Mouse (Mus musculus): Measurements from ENCODE around the gene Ret.

- TF ChIP-seq GATA1 (IDR thresholded peaks at IDR 0.05; ENCODE audit: borderline replicate concordance, low read length): no peak
- TF ChIP-seq FLI1 (IDR thresholded peaks at IDR 0.05; ENCODE audit: low read length): no peak
Measured at GRCm38 (mm10) chr6:118192882-118193281, 4.6 kb downstream of the Ret start.

All from megakaryocyte, embryonic 14.5 days (primary cell).